8 mouse cellular contexts compared by ENCODE assay signal in genomic region chr10:93642897-93643296, GRCm38 (mm10). TPM values are rescaled to one million over a fixed set of nuclear protein-coding genes. Genes with fewer than 3 reads are reported as not detected.
DNase-seq lines count a peak whose midpoint lies in the region; ATAC-seq and TF ChIP-seq lines count a peak whose summit lies in the region.

No protein-coding gene starts in this region.

- H3K4me3 ChIP-seq in neural tube, embryonic 11.5 days (ENCODE audit: low read depth, low read length), result no peak overlapping the region
- peak overlapping the region; percentile 80; the same call in 1 of the 2 replicates for H3K4me3 ChIP-seq in limb, embryonic 13.5 days
- no peak overlapping the region for H3K4me3 ChIP-seq in kidney, adult 2 months (ENCODE audit: insufficient read depth, low read depth, low read length)

- no peak for ATAC-seq in neural tube, embryonic 11.5 days (ENCODE audit: insufficient read depth, low FRiP score, low TSS enrichment)
- no peak for ATAC-seq in limb, embryonic 13.5 days (ENCODE audit: low FRiP score, low read depth)

- peak; percentile 63 for DNase-seq in cerebellum, adult 9-10 months
- no peak for DNase-seq in cerebellum, adult 11-12 months
- DNase-seq in neural tube, embryonic 11.5 days (ENCODE audit: low spot score), result no peak
- DNase-seq in neural tube, embryonic 10.5 days (ENCODE audit: extremely low spot score, low spot score), result no peak
- no peak for DNase-seq in embryo, embryonic 10 days (ENCODE audit: low spot score)
- DNase-seq in kidney, adult 2 months, result no peak
- DNase-seq in left cerebral cortex, adult 9 months (ENCODE audit: low spot score in 2 of 2), result no peak

- H3K4me1 ChIP-seq in neural tube, embryonic 11.5 days (ENCODE audit: control insufficient read depth, insufficient read depth, low read length), result peaks cover 5% of the 10 kb centered on the region; the same call in 1 of the 2 replicates
- H3K4me1 ChIP-seq in limb, embryonic 13.5 days, result peaks cover 22% of the 10 kb centered on the region
- peaks cover 3% of the 10 kb centered on the region; the same call in 1 of the 2 replicates for H3K4me1 ChIP-seq in kidney, adult 2 months (ENCODE audit: control insufficient read depth, insufficient read depth, low read length)

- no peaks in the 10 kb centered on the region for H3K9me3 ChIP-seq in neural tube, embryonic 11.5 days (ENCODE audit: control insufficient read depth, low read length)
- H3K9me3 ChIP-seq in limb, embryonic 13.5 days, result no peaks in the 10 kb centered on the region

- TF ChIP-seq POLR2A in kidney, adult 2 months (IDR thresholded peaks at IDR 0.05; ENCODE audit: low read depth, low read length), result no peak

- H3K27me3 ChIP-seq in neural tube, embryonic 11.5 days (ENCODE audit: control insufficient read depth, insufficient read depth, low read length), result no peaks in the 10 kb centered on the region
- H3K27me3 ChIP-seq in limb, embryonic 13.5 days, result peaks cover 48% of the 10 kb centered on the region
- no peaks in the 10 kb centered on the region for H3K27me3 ChIP-seq in kidney, adult 2 months (replicated peaks; ENCODE audit: control insufficient read depth, insufficient read depth, low read length)

- no peaks in the 10 kb centered on the region for H3K36me3 ChIP-seq in neural tube, embryonic 11.5 days (ENCODE audit: control insufficient read depth, insufficient read depth, low read length)
- H3K36me3 ChIP-seq in limb, embryonic 13.5 days, result peaks cover 15% of the 10 kb centered on the region; the same call in 1 of the 2 replicates
- H3K36me3 ChIP-seq in kidney, adult 2 months (ENCODE audit: control insufficient read depth, insufficient read depth, low read length), result no peaks in the 10 kb centered on the region; the same call in 1 of the 2 replicates

- 71% methylated on average over 8 of the region's 8 CpGs for WGBS in neural tube, embryonic 11.5 days
- 50% methylated on average over 8 of the region's 8 CpGs for WGBS in limb, embryonic 13.5 days
- WGBS in kidney, adult 2 months, result 58% methylated on average over 8 of the region's 8 CpGs

- no peak overlapping the region for H3K27ac ChIP-seq in neural tube, embryonic 11.5 days (ENCODE audit: low read depth, low read length)
- no peak overlapping the region for H3K27ac ChIP-seq in limb, embryonic 13.5 days
- H3K27ac ChIP-seq in kidney, adult 2 months (ENCODE audit: insufficient read depth, low read depth, low read length), result no peak overlapping the region

- peak overlapping the region; percentile 93 for H3K4me2 ChIP-seq in neural tube, embryonic 11.5 days (ENCODE audit: low read depth)
- H3K4me2 ChIP-seq in limb, embryonic 13.5 days (replicated peaks), result peak overlapping the region; percentile 86

- H3K9ac ChIP-seq in neural tube, embryonic 11.5 days (ENCODE audit: low read length), result no peak overlapping the region
- no peak overlapping the region for H3K9ac ChIP-seq in limb, embryonic 13.5 days

- TF ChIP-seq CTCF in kidney, adult 2 months (conservative IDR thresholded peaks at IDR 0.05; ENCODE audit: insufficient read depth, insufficient read length, low read depth, low read length), result no peak

RNA-seq across cellular contexts. Expression of gene Ntn4, which starts 2.4 kb away (rescaled TPM):
- polyA plus RNA-seq in neural tube, embryonic 11.5 days (2014; fragmentation: Nextera tagmentation; extraction: Ambion mirVana), result 1.5 and 1.9 TPM in 2 replicates
- 0.74 and 0.87 TPM in 2 replicates for polyA plus RNA-seq in limb, embryonic 13.5 days (2015; fragmentation: Nextera tagmentation; extraction: Ambion mirVana)
- polyA plus RNA-seq in kidney, adult 2 months (2012; rRNA removed), result 35.1 and 36.1 TPM in 2 replicates

RNA-seq across cellular contexts. Expression of gene Snrpf, which starts 53.4 kb away (rescaled TPM):
- polyA plus RNA-seq in neural tube, embryonic 11.5 days (2014; fragmentation: Nextera tagmentation; extraction: Ambion mirVana), result 135 and 139 TPM in 2 replicates
- 118 and 122 TPM in 2 replicates for polyA plus RNA-seq in limb, embryonic 13.5 days (2015; fragmentation: Nextera tagmentation; extraction: Ambion mirVana)
- 30.8 and 32.7 TPM in 2 replicates for polyA plus RNA-seq in kidney, adult 2 months (2012; rRNA removed)

Comparison
In these comparisons a context has a peak if more than half of its experiments do, and no peak if none do; other contexts are left out.
1. RNA of gene Ntn4, which starts 2.4 kb away (polyA plus RNA-seq): 35.1 to 36.1 TPM in kidney, adult 2 months; 1.5 to 1.9 TPM in neural tube, embryonic 11.5 days and 0.74 to 0.87 TPM in limb, embryonic 13.5 days; every median in the first group is over 10 times any median in the second.